Comparison of ENCODE assay signal across 23 mouse cellular contexts in the genomic region with DNA sequence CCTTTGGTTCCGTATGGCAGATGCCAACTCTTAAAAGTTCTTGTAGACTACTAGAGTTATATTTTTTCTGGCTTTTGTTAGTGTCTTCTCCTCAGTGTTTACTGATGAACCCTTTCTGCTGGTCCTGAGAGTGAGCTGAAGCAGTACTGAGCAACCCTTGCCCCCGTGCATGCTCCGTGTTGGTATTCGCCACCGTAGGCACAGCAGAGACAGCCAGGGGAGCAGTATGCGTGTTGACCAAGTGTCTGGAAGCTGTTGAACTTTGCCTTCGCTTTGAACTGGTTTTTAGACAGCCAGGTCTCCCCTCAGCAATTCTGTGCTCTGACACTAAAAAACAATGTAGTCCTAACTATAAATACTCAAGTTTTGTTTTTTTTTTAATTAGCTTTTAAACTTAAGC. TPM values are rescaled to one million over a fixed set of nuclear protein-coding genes. Genes with fewer than 3 reads are reported as not detected.
DNase-seq lines count a peak whose midpoint lies in the region; ATAC-seq and TF ChIP-seq lines count a peak whose summit lies in the region.
"Had no signal": no experiment of that assay in that cellular context is flagged by ENCODE, and none has a peak within 500 bp of the region (broad histone marks: within the 10 kb centered on the region; RNA-seq: fewer than 3 reads in every experiment).

No protein-coding gene starts in this region.

- H3K4me3 ChIP-seq in hindbrain, embryonic 13.5 days = no peak overlapping the region
- H3K4me3 ChIP-seq in hindbrain, embryonic 10.5 days = no peak overlapping the region
- H3K4me3 ChIP-seq in liver, embryonic 13.5 days (replicated peaks) = no peak overlapping the region
- no peak overlapping the region for H3K4me3 ChIP-seq in liver, embryonic 11.5 days (ENCODE audit: low read depth, low read length)
- H3K4me3 ChIP-seq in liver, postnatal 0 days (ENCODE audit: low read depth, low read length) = 0 out of 2 replicates have a peak overlapping the region, but pooled peaks have one; percentile 2

- no peaks in the 10 kb centered on the region for H3K9me3 ChIP-seq in hindbrain, embryonic 13.5 days
- no peaks in the 10 kb centered on the region for H3K9me3 ChIP-seq in hindbrain, embryonic 10.5 days
- no peaks in the 10 kb centered on the region for H3K9me3 ChIP-seq in liver, embryonic 13.5 days (replicated peaks)
- H3K9me3 ChIP-seq in liver, embryonic 11.5 days (ENCODE audit: control insufficient read depth, low read length) = no peaks in the 10 kb centered on the region
- H3K9me3 ChIP-seq in liver, postnatal 0 days (ENCODE audit: low read length) = no peaks in the 10 kb centered on the region
- H3K9me3 ChIP-seq: embryonic facial prominence, embryonic 15.5 days; forebrain, embryonic 10.5 days; G1E had no signal

- TF ChIP-seq CTCF in liver, postnatal 0 days (IDR thresholded peaks at IDR 0.05; ENCODE audit: low read depth) = no peak

- H3K4me1 ChIP-seq in hindbrain, embryonic 13.5 days (replicated peaks) = peaks cover 25% of the 10 kb centered on the region
- peaks cover 28% of the 10 kb centered on the region for H3K4me1 ChIP-seq in hindbrain, embryonic 10.5 days (replicated peaks)
- peaks cover 23% of the 10 kb centered on the region for H3K4me1 ChIP-seq in liver, embryonic 13.5 days (replicated peaks)
- 0 out of 2 replicates have a peak, but pooled peaks cover 3% of the 10 kb centered on the region for H3K4me1 ChIP-seq in liver, embryonic 11.5 days (replicated peaks; ENCODE audit: control insufficient read depth, insufficient read depth, low read length)
- H3K4me1 ChIP-seq in liver, postnatal 0 days (ENCODE audit: insufficient read depth) = peaks cover 13% of the 10 kb centered on the region

- no peak for DNase-seq in hindbrain, embryonic 10.5 days (ENCODE audit: low spot score)
- no peak for DNase-seq in liver, embryonic 13.5 days
- DNase-seq in liver, embryonic 11.5 days (ENCODE audit: low spot score) = no peak
- DNase-seq in kidney, adult 8-10 months = peak; percentile 73 to 74
- peak; percentile 34 for DNase-seq in liver, postnatal 0 days
- no peak for DNase-seq in heart, adult 8-10 months (ENCODE audit: low spot score)
- no peak for DNase-seq in adrenal gland, postnatal 36 days
- DNase-seq: adrenal gland, postnatal 10 days; cerebellum, adult 11 months; cerebellum, postnatal 25 days; forebrain, postnatal 0 days; heart, postnatal 10 days; layer of hippocampus, adult 9-11 months; lung, embryonic 14.5 days; lung, postnatal 4 days; midbrain, embryonic 14.5 days; right cerebral cortex, postnatal 4 days had no signal

- no peak for TF ChIP-seq EP300 in liver, postnatal 0 days (IDR thresholded peaks at IDR 0.05; ENCODE audit: low read depth)

- peaks cover 6% of the 10 kb centered on the region; the same call in 1 of the 2 replicates for H3K36me3 ChIP-seq in hindbrain, embryonic 13.5 days
- peaks cover 13% of the 10 kb centered on the region; the same call in 1 of the 2 replicates for H3K36me3 ChIP-seq in hindbrain, embryonic 10.5 days
- no peaks in the 10 kb centered on the region for H3K36me3 ChIP-seq in liver, embryonic 13.5 days
- no peaks in the 10 kb centered on the region for H3K36me3 ChIP-seq in liver, embryonic 11.5 days (ENCODE audit: control insufficient read depth, insufficient read depth, low read length)
- H3K36me3 ChIP-seq in liver, postnatal 0 days (replicated peaks; ENCODE audit: insufficient read depth, low read length) = peaks cover 6% of the 10 kb centered on the region; the same call in 1 of the 2 replicates
- H3K36me3 ChIP-seq: embryonic facial prominence, embryonic 15.5 days had no signal

- H3K4me2 ChIP-seq in hindbrain, embryonic 13.5 days = 0 out of 2 replicates have a peak overlapping the region, but pooled peaks have one; percentile 13
- H3K4me2 ChIP-seq in liver, embryonic 13.5 days = peak overlapping the region; percentile 24; the same call in 1 of the 2 replicates
- H3K4me2 ChIP-seq in liver, embryonic 11.5 days = no peak overlapping the region
- H3K4me2 ChIP-seq in liver, postnatal 0 days (ENCODE audit: low read depth, low read length) = peak overlapping the region; percentile 38

- no peak for ATAC-seq in hindbrain, embryonic 13.5 days (ENCODE audit: low FRiP score)
- ATAC-seq in liver, embryonic 13.5 days (ENCODE audit: low read depth) = no peak
- no peak for ATAC-seq in liver, embryonic 11.5 days (replicated peaks; ENCODE audit: low FRiP score)
- no peak for ATAC-seq in liver, postnatal 0 days
- ATAC-seq: activated CD4-positive, CD25-positive, alpha-beta regulatory T cell, adult 4 months; forebrain, postnatal 0 days had no signal

- H3K27ac ChIP-seq in hindbrain, embryonic 13.5 days = no peak overlapping the region
- H3K27ac ChIP-seq in hindbrain, embryonic 10.5 days = no peak overlapping the region
- no peak overlapping the region; the same call in 1 of the 2 replicates for H3K27ac ChIP-seq in liver, embryonic 13.5 days
- no peak overlapping the region for H3K27ac ChIP-seq in liver, embryonic 11.5 days (ENCODE audit: low read depth, low read length)
- 0 out of 2 replicates have a peak overlapping the region, but pooled peaks have one; percentile 5 for H3K27ac ChIP-seq in liver, postnatal 0 days (ENCODE audit: low read depth)
- H3K27ac ChIP-seq: embryonic facial prominence, embryonic 15.5 days; forebrain, embryonic 10.5 days; left cerebral cortex, adult 2 months had no signal

- no peaks in the 10 kb centered on the region for H3K27me3 ChIP-seq in hindbrain, embryonic 13.5 days
- no peaks in the 10 kb centered on the region for H3K27me3 ChIP-seq in hindbrain, embryonic 10.5 days (ENCODE audit: insufficient read depth, poor library complexity, severe bottlenecking)
- H3K27me3 ChIP-seq in liver, embryonic 13.5 days = peaks cover under 1% of the 10 kb centered on the region; the same call in 1 of the 2 replicates
- no peaks in the 10 kb centered on the region for H3K27me3 ChIP-seq in liver, embryonic 11.5 days (replicated peaks; ENCODE audit: control insufficient read depth, insufficient read depth, low read length)
- no peaks in the 10 kb centered on the region for H3K27me3 ChIP-seq in liver, postnatal 0 days (ENCODE audit: insufficient read depth, low read length)
- H3K27me3 ChIP-seq: embryonic facial prominence, embryonic 15.5 days had no signal

- no peak overlapping the region for H3K9ac ChIP-seq in hindbrain, embryonic 13.5 days
- H3K9ac ChIP-seq in liver, embryonic 13.5 days = no peak overlapping the region
- no peak overlapping the region for H3K9ac ChIP-seq in liver, embryonic 11.5 days (ENCODE audit: low read depth, low read length)
- no peak overlapping the region for H3K9ac ChIP-seq in liver, postnatal 0 days (replicated peaks)
- H3K9ac ChIP-seq: embryonic facial prominence, embryonic 15.5 days; forebrain, postnatal 0 days; lung, embryonic 14.5 days had no signal

- 92% methylated on average over 7 of the region's 7 CpGs for WGBS in hindbrain, embryonic 13.5 days
- 92% methylated on average over 7 of the region's 7 CpGs for WGBS in hindbrain, embryonic 10.5 days
- WGBS in liver, embryonic 13.5 days (ENCODE audit: insufficient replicate concordance) = 76% methylated on average over 7 of the region's 7 CpGs
- 75% methylated on average over 7 of the region's 7 CpGs for WGBS in liver, embryonic 11.5 days
- 63% methylated on average over 7 of the region's 7 CpGs for WGBS in liver, postnatal 0 days (ENCODE audit: insufficient replicate concordance)

RNA-seq across cellular contexts. Expression of gene Mtmr10, which starts 2.0 kb away (rescaled TPM):
- polyA plus RNA-seq in hindbrain, embryonic 13.5 days (2015; fragmentation: Nextera tagmentation; extraction: Ambion mirVana) = 10.7 and 11.2 TPM in 2 replicates
- polyA plus RNA-seq in hindbrain, embryonic 10.5 days (2016; fragmentation: Nextera tagmentation; extraction: Ambion mirVana) = 11.9 and 13.1 TPM in 2 replicates
- 2.0 and 2.7 TPM in 2 replicates for polyA plus RNA-seq in liver, embryonic 13.5 days (2015; fragmentation: Nextera tagmentation; extraction: Ambion mirVana)
- polyA plus RNA-seq in liver, embryonic 11.5 days (2014; fragmentation: Nextera tagmentation; extraction: Ambion mirVana) = 5.5 and 5.9 TPM in 2 replicates
- polyA plus RNA-seq in liver, postnatal 0 days (2015; fragmentation: Nextera tagmentation; extraction: Ambion mirVana) = 5.2 and 6.9 TPM in 2 replicates
- 10 to 100 TPM; 10.3 to 17.0 (median 12.6) TPM for total RNA-seq in heart, adult 8-10 months (2022)
- total RNA-seq in adrenal gland, postnatal 36 days (2021) = 10 to 100 TPM; 26.6 to 28.4 TPM

Comparison
In these comparisons a context has a peak if more than half of its experiments do, and no peak if none do; other contexts are left out.
1. DNase-seq: peak in kidney, adult 8-10 months (2 of 2) and liver, postnatal 0 days (single experiment); none in hindbrain, embryonic 10.5 days (single experiment), liver, embryonic 13.5 days (single experiment), liver, embryonic 11.5 days (single experiment), heart, adult 8-10 months (single experiment) and adrenal gland, postnatal 36 days (0 of 2).